Mouse (Mus musculus): ENCODE measurements around the gene Clec11a. TPM values are rescaled to one million over a fixed set of nuclear protein-coding genes. Genes with fewer than 3 reads are reported as not detected.

Clec11a gene
- polyA plus RNA-seq (2014; fragmentation: Illumina TruSeq; extraction: RNeasy Lipid Tissue Mini Kit (QIAGEN cat#74804); ENCODE audit: low read depth, low replicate concordance), result 1.8 TPM

DNA sequence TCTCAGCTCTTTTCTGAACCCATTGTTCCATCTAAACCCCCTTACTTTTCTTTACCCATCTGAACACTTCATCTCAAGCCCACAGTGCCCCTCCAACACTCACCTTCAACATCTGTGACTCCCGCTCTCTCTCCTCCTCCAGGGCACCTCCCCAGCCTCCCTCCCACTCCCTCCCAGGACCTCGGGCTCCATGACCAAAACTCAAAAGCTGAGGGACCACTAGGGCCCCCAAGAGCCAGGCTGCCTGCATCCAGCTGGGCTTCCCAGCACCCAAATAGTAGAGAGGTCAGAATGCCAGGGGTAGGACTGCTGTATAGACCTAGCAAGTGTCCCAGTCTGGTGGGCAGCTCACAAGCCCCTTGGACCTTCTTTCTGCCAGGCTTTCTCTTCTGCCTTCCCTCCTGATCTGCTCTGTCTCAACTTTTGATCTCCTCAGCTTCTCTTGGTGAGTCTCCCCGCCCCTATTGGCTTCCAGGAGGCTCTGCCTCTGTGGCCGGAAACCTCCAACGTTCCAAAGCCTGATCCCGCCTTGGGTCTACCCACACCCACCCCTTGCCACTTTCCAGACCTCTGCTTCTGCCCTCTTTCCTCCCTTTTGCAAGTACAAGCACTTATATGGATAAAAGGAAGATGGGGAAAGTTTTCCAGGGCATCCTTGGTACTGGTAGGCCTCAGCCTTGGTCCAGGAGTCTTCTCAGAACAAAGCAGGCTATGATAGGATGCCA is at the start of gene Clec11a:
Clec11a (minus strand) TSS at position 387 of the 725 bp plus-strand sequence.

DNA sequence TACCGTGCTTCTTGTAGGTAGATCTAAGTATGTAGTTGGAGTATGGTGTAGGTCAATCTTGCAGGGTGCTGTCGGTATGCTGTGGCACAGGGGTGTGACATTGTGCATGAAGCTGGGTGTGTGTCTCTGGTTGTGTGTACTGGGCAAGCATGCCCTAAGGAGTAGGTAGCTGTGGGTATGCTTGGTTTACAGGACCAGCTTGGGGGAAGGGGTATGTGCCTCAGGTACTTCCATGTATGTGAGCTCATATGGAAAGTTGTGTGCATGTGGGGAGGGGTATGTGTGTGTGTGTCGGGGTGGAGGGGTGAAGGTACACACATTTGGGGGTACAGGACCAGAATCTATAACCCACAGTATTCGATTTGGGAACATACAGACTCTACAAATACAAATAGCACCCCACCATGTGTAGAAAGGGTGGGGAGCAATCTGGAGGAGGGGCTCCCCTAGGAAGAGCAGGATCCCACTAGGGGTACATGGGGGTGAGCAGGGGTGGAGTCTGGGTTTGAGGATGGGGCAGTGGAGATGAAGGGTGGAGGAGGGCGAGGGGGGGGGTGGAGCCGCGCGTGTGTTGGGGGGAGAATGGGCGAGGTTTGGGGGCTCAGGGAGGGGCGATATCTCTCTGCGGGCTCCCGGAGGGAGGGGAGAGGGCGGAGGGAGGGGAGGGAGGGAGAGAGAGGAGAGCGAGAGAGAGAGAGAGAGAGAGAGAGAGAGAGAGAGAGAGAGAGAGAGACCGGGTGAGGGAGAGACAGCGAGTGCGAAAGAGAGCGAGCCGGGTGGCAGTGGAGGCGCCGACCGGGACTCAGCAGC is 3.0 kb upstream of the Clec11a start, which contains the start of gene Shank1:
Shank1 (plus strand) TSS at position 779 of the 810 bp plus-strand sequence.

DNA sequence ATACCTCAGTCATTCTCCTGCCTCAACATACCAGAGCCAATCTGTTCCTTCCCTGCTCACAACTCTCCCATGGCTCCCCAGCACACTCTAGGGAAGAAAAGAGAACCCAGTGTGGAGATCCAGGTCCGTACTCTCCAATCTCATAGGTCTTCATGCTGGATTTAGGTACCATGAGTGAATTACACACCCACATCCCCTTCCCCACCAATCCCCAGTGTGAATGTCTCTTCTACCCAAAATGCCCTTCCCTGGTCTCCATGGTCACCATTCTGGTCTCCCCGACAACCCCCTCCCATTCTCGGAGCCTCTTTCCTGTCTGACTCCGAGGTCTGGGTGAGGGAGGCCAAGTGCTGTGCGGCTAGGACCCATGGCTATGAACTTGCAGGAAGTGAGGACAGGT is 45.6 kb downstream of the Clec11a start, which contains the start of gene Gm15517:
Gm15517 (plus strand) TSS at position 301 of the 400 bp plus-strand sequence.

DNA sequence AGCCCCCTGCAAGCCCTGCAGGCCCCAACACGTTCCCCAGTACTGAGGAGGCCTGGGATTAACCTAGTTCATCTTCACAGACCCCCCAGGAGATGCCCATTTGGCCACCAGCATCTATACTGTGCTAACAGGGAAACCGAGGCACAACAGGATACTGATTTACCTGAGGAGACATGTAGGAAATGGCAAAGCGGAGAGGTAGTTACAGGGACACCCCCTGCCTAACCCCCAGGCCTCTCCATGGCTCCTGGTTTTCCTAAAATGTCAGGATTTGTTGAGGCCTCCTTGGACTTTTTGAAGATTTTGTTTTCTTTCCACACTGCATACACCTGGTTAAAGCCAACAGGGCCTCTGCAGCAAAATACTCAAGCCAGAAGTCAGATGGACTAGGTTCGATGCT is 49.4 kb downstream of the Clec11a start, which contains the start of gene Acp4:
Acp4 (minus strand) TSS at position 101 of the 400 bp plus-strand sequence.

Other genes starting within 250 kb of the Clec11a start
- not detected for gene Klk1b21, start 204.6 kb downstream of the Clec11a start, polyA plus RNA-seq (2014; fragmentation: Illumina TruSeq; extraction: RNeasy Lipid Tissue Mini Kit (QIAGEN cat#74804); ENCODE audit: low read depth, low replicate concordance)
- 1.8 TPM for gene Klk1b22, start 194.2 kb downstream of the Clec11a start, polyA plus RNA-seq (2014; fragmentation: Illumina TruSeq; extraction: RNeasy Lipid Tissue Mini Kit (QIAGEN cat#74804); ENCODE audit: low read depth, low replicate concordance)
- gene Klk1b16, start 170.1 kb downstream of the Clec11a start, polyA plus RNA-seq (2014; fragmentation: Illumina TruSeq; extraction: RNeasy Lipid Tissue Mini Kit (QIAGEN cat#74804); ENCODE audit: low read depth, low replicate concordance), result not detected
- gene Klk1b24, start 118.7 kb downstream of the Clec11a start, polyA plus RNA-seq (2014; fragmentation: Illumina TruSeq; extraction: RNeasy Lipid Tissue Mini Kit (QIAGEN cat#74804); ENCODE audit: low read depth, low replicate concordance), result 0.77 TPM
- gene Klk1b3, start 108.7 kb downstream of the Clec11a start, polyA plus RNA-seq (2014; fragmentation: Illumina TruSeq; extraction: RNeasy Lipid Tissue Mini Kit (QIAGEN cat#74804); ENCODE audit: low read depth, low replicate concordance), result 0.93 TPM
- not detected for gene Klk1b4, start 99.5 kb downstream of the Clec11a start, polyA plus RNA-seq (2014; fragmentation: Illumina TruSeq; extraction: RNeasy Lipid Tissue Mini Kit (QIAGEN cat#74804); ENCODE audit: low read depth, low replicate concordance)
- gene Klk1b5, start 91.0 kb downstream of the Clec11a start, polyA plus RNA-seq (2014; fragmentation: Illumina TruSeq; extraction: RNeasy Lipid Tissue Mini Kit (QIAGEN cat#74804); ENCODE audit: low read depth, low replicate concordance), result 1.9 TPM
- gene Klk1, start 81.5 kb downstream of the Clec11a start, polyA plus RNA-seq (2014; fragmentation: Illumina TruSeq; extraction: RNeasy Lipid Tissue Mini Kit (QIAGEN cat#74804); ENCODE audit: low read depth, low replicate concordance), result 786 TPM
- gene Gm36864, start 70.7 kb downstream of the Clec11a start, polyA plus RNA-seq (2014; fragmentation: Illumina TruSeq; extraction: RNeasy Lipid Tissue Mini Kit (QIAGEN cat#74804); ENCODE audit: low read depth, low replicate concordance), result not detected
- gene 1700028J19Rik, start 60.2 kb downstream of the Clec11a start, polyA plus RNA-seq (2014; fragmentation: Illumina TruSeq; extraction: RNeasy Lipid Tissue Mini Kit (QIAGEN cat#74804); ENCODE audit: low read depth, low replicate concordance), result 1.6 TPM
- gene 2410002F23Rik, start 60.2 kb downstream of the Clec11a start, polyA plus RNA-seq (2014; fragmentation: Illumina TruSeq; extraction: RNeasy Lipid Tissue Mini Kit (QIAGEN cat#74804); ENCODE audit: low read depth, low replicate concordance), result 13.6 TPM
- not detected for gene Acp4, start 49.5 kb downstream of the Clec11a start, polyA plus RNA-seq (2014; fragmentation: Illumina TruSeq; extraction: RNeasy Lipid Tissue Mini Kit (QIAGEN cat#74804); ENCODE audit: low read depth, low replicate concordance)
- gene Gm15517, start 45.5 kb downstream of the Clec11a start, polyA plus RNA-seq (2014; fragmentation: Illumina TruSeq; extraction: RNeasy Lipid Tissue Mini Kit (QIAGEN cat#74804); ENCODE audit: low read depth, low replicate concordance), result not detected
- gene Shank1, start 3.4 kb upstream of the Clec11a start, polyA plus RNA-seq (2014; fragmentation: Illumina TruSeq; extraction: RNeasy Lipid Tissue Mini Kit (QIAGEN cat#74804); ENCODE audit: low read depth, low replicate concordance), result not detected
- not detected for gene Syt3, start 77.2 kb upstream of the Clec11a start, polyA plus RNA-seq (2014; fragmentation: Illumina TruSeq; extraction: RNeasy Lipid Tissue Mini Kit (QIAGEN cat#74804); ENCODE audit: low read depth, low replicate concordance)
- not detected for gene 1700008O03Rik, start 78.9 kb upstream of the Clec11a start, polyA plus RNA-seq (2014; fragmentation: Illumina TruSeq; extraction: RNeasy Lipid Tissue Mini Kit (QIAGEN cat#74804); ENCODE audit: low read depth, low replicate concordance)
- gene Lrrc4b, start 122.1 kb upstream of the Clec11a start, polyA plus RNA-seq (2014; fragmentation: Illumina TruSeq; extraction: RNeasy Lipid Tissue Mini Kit (QIAGEN cat#74804); ENCODE audit: low read depth, low replicate concordance), result not detected
- 1.7 TPM for gene Aspdh, start 158.5 kb upstream of the Clec11a start, polyA plus RNA-seq (2014; fragmentation: Illumina TruSeq; extraction: RNeasy Lipid Tissue Mini Kit (QIAGEN cat#74804); ENCODE audit: low read depth, low replicate concordance)
- gene Josd2, start 161.1 kb upstream of the Clec11a start, polyA plus RNA-seq (2014; fragmentation: Illumina TruSeq; extraction: RNeasy Lipid Tissue Mini Kit (QIAGEN cat#74804); ENCODE audit: low read depth, low replicate concordance), result 1.0 TPM
- gene Emc10, start 189.6 kb upstream of the Clec11a start, polyA plus RNA-seq (2014; fragmentation: Illumina TruSeq; extraction: RNeasy Lipid Tissue Mini Kit (QIAGEN cat#74804); ENCODE audit: low read depth, low replicate concordance), result 1.4 TPM
- gene Fam71e1, start 189.7 kb upstream of the Clec11a start, polyA plus RNA-seq (2014; fragmentation: Illumina TruSeq; extraction: RNeasy Lipid Tissue Mini Kit (QIAGEN cat#74804); ENCODE audit: low read depth, low replicate concordance), result not detected
- not detected for gene Mybpc2, start 217.8 kb upstream of the Clec11a start, polyA plus RNA-seq (2014; fragmentation: Illumina TruSeq; extraction: RNeasy Lipid Tissue Mini Kit (QIAGEN cat#74804); ENCODE audit: low read depth, low replicate concordance)
- not detected for gene Spib, start 225.2 kb upstream of the Clec11a start, polyA plus RNA-seq (2014; fragmentation: Illumina TruSeq; extraction: RNeasy Lipid Tissue Mini Kit (QIAGEN cat#74804); ENCODE audit: low read depth, low replicate concordance)
- not detected for gene Pold1, start 241.9 kb upstream of the Clec11a start, polyA plus RNA-seq (2014; fragmentation: Illumina TruSeq; extraction: RNeasy Lipid Tissue Mini Kit (QIAGEN cat#74804); ENCODE audit: low read depth, low replicate concordance)
- gene Nr1h2, start 247.0 kb upstream of the Clec11a start, polyA plus RNA-seq (2014; fragmentation: Illumina TruSeq; extraction: RNeasy Lipid Tissue Mini Kit (QIAGEN cat#74804); ENCODE audit: low read depth, low replicate concordance), result 1.3 TPM